Mouse (Mus musculus) erythroblast, embryonic 14.5 days (primary cell): Measurements from ENCODE around the gene Klf7.

Source experiments
- GATA1 ChIP-seq: IDR thresholded peaks from 2 replicates; pipeline ENCODE4 v1.6.1; 2012; ENCODE audit warnings: low read length, inconsistent platforms, mixed read lengths
- TAL1 ChIP-seq: IDR thresholded peaks from 3 replicates; pipeline ENCODE4 v1.6.1; 2012; ENCODE audit warnings: low read length, inconsistent platforms, mixed read lengths

DNA sequence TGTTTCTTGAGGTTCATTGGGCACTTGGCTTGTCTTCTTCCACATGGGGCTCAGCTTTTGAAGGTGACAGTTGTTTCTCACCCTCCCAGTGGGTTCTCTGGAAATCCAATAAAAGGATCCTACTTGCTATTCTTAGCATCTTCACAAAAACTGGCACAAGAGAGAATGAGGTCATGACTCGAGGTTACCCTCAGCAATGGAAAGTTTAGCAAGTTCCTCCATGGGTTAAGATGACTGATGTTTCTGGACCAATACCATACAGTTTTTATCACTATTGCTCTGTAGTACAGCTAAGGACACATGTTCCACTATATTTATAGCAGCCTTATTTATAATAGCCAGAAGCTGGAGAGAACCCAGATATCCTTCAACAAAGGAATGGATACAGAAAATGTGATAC is 12.4 kb upstream of the Klf7 start:
- no peak for TF ChIP-seq TAL1
- no peak for TF ChIP-seq GATA1
